Mouse (Mus musculus) CD4-positive naive resting alpha-beta T cell, adult 76 days (primary cell): ENCODE data around the gene Slc22a30. TPM values are rescaled to one million over a fixed set of nuclear protein-coding genes. Genes with fewer than 3 reads are reported as not detected.

Experiments used
- total RNA-seq: library from RNA; stranded (reverse); gene quantifications from one replicate; pipeline ENCODE4 v1.2.4, GENCODE M21; 2023

Gene Slc22a30
- total RNA-seq, result not detected

GRCm38 (mm10) chr19:8405011-8405410 is at the start of gene Slc22a30:
Slc22a30 (minus strand) TSS chr19:8405111.

Other genes starting within 250 kb of the Slc22a30 start
- not detected for gene Slc22a29, start 186.2 kb downstream of the Slc22a30 start, total RNA-seq
- gene Slc22a8, start 186.1 kb upstream of the Slc22a30 start, total RNA-seq, result not detected
- not detected for gene Slc22a6, start 212.9 kb upstream of the Slc22a30 start, total RNA-seq